Mouse (Mus musculus) stomach, embryonic 15.5 days (tissue): ENCODE measurements around the gene Nfkbiz. TPM values are rescaled to one million over a fixed set of nuclear protein-coding genes. Genes with fewer than 3 reads are reported as not detected.

Experiments used
- ATAC-seq: fragments of 200-750 bp; cut with Nextera tagmentation; 2 replicates; pipeline ENCODE4 v1.8.0; 2017; ENCODE audit warnings: low read depth, moderate number of reproducible peaks, moderate TSS enrichment; ENCODE audit not compliant: insufficient read depth, low FRiP score
- H3K27ac ChIP-seq: fragments of 300-500 bp; sonication (generic); 2 replicates; pipeline ENCODE4 v1.5.1; 2015; ENCODE audit warnings: mild to moderate bottlenecking, inconsistent platforms
- H3K27me3 ChIP-seq: fragments of 300-500 bp; sonication (generic); replicated peaks from 2 replicates; pipeline ENCODE4 v1.6.1; 2015; ENCODE audit warnings: inconsistent platforms
- H3K36me3 ChIP-seq: fragments of 300-500 bp; sonication (generic); 2 replicates; pipeline ENCODE4 v1.6.1; 2015; ENCODE audit warnings: inconsistent platforms
- H3K4me1 ChIP-seq: fragments of 300-500 bp; sonication (generic); 2 replicates; pipeline ENCODE4 v1.6.1; 2015; ENCODE audit warnings: inconsistent platforms
- H3K4me2 ChIP-seq: fragments of 300-500 bp; sonication (generic); 2 replicates; pipeline ENCODE4 v1.6.1; 2015; ENCODE audit warnings: mild to moderate bottlenecking, inconsistent platforms
- H3K4me3 ChIP-seq: fragments of 300-500 bp; sonication (generic); replicated peaks from 2 replicates; pipeline ENCODE4 v1.5.1; 2015; ENCODE audit warnings: inconsistent platforms
- H3K9ac ChIP-seq: fragments of 300-500 bp; sonication (generic); 2 replicates; pipeline ENCODE4 v1.6.1; 2015; ENCODE audit warnings: inconsistent platforms
- H3K9me3 ChIP-seq: fragments of 300-500 bp; sonication (generic); 2 replicates; pipeline ENCODE4 v1.6.1; 2016; ENCODE audit warnings: inconsistent platforms
- WGBS: fragments of 180-500 bp; shearing (Covaris S2); methylation state at CpG from one replicate; pipeline ENCODE4 v1.1.7; 2015; 5-methylcytosine and 5-hydroxymethylcytosine counted together
- polyA plus RNA-seq: library from polyadenylated mRNA; unstranded; fragments of >200 nt; fragmentation: Nextera tagmentation; extraction: Ambion mirVana; gene quantifications from 2 replicates; pipeline ENCODE4 v1.2.1, GENCODE M21; 2015

Gene Nfkbiz
- polyA plus RNA-seq, 1 experiment from 2014 or later = 8.1 TPM

GRCm38 (mm10) chr16:55788671-55789070, 50.0 kb downstream of the Nfkbiz start:
- no peaks in the 10 kb centered on the region for H3K4me1 ChIP-seq
- no peak overlapping the region for H3K27ac ChIP-seq
- ATAC-seq = no peak
- H3K36me3 ChIP-seq = no peaks in the 10 kb centered on the region
- H3K4me3 ChIP-seq = no peak overlapping the region
- H3K27me3 ChIP-seq = no peaks in the 10 kb centered on the region
- H3K9ac ChIP-seq = no peak overlapping the region
- H3K4me2 ChIP-seq = no peak overlapping the region
- no peaks in the 10 kb centered on the region for H3K9me3 ChIP-seq
- WGBS = 69% methylated on average over 5 of the region's 5 CpGs

GRCm38 (mm10) chr16:55787385-55788072, 51.2 kb downstream of the Nfkbiz start:
- 79% methylated on average over 13 of the region's 13 CpGs for WGBS
- Histone ChIP-seq H3K4me1 (no peaks in the 10 kb centered on the region), H3K4me2 (no peak overlapping the region), H3K27me3 (no peaks in the 10 kb centered on the region), H3K9me3 (no peaks in the 10 kb centered on the region), H3K36me3 (no peaks in the 10 kb centered on the region), H3K9ac (no peak overlapping the region), H3K27ac (no peak overlapping the region), H3K4me3 (no peak overlapping the region)
- no peak for ATAC-seq

- no peak overlapping the region for H3K27ac ChIP-seq
- H3K36me3 ChIP-seq = no peaks in the 10 kb centered on the region
- H3K4me3 ChIP-seq = no peak overlapping the region
- H3K9ac ChIP-seq = no peak overlapping the region
- H3K9me3 ChIP-seq = no peaks in the 10 kb centered on the region
- ATAC-seq = no peak
- no peaks in the 10 kb centered on the region for H3K27me3 ChIP-seq
- 76% methylated on average over 7 of the region's 7 CpGs for WGBS
- no peaks in the 10 kb centered on the region for H3K4me1 ChIP-seq
- no peak overlapping the region for H3K4me2 ChIP-seq
Measured at GRCm38 (mm10) chr16:55784379-55784778, 54.3 kb downstream of the Nfkbiz start.

- H3K4me2 ChIP-seq = no peak overlapping the region
- no peaks in the 10 kb centered on the region for H3K9me3 ChIP-seq
- 83% methylated on average over 3 of the region's 3 CpGs for WGBS
- no peak overlapping the region for H3K4me3 ChIP-seq
- H3K27ac ChIP-seq = no peak overlapping the region
- H3K4me1 ChIP-seq = no peaks in the 10 kb centered on the region
- H3K9ac ChIP-seq = no peak overlapping the region
- ATAC-seq = no peak
- no peaks in the 10 kb centered on the region for H3K36me3 ChIP-seq
- H3K27me3 ChIP-seq = no peaks in the 10 kb centered on the region
Measured at GRCm38 (mm10) chr16:55783923-55784322, 54.8 kb downstream of the Nfkbiz start.

- no peaks in the 10 kb centered on the region for H3K4me1 ChIP-seq
- no peak overlapping the region for H3K4me3 ChIP-seq
- 87% methylated on average over 2 of the region's 2 CpGs for WGBS
- no peak overlapping the region for H3K4me2 ChIP-seq
- H3K27me3 ChIP-seq = no peaks in the 10 kb centered on the region
- no peak for ATAC-seq
- no peaks in the 10 kb centered on the region for H3K36me3 ChIP-seq
- no peak overlapping the region for H3K27ac ChIP-seq
- H3K9ac ChIP-seq = no peak overlapping the region
- H3K9me3 ChIP-seq = no peaks in the 10 kb centered on the region
Measured at GRCm38 (mm10) chr16:55782911-55783310, 55.8 kb downstream of the Nfkbiz start.

GRCm38 (mm10) chr16:55781809-55782208, 56.9 kb downstream of the Nfkbiz start:
- Histone ChIP-seq H3K4me2 (no peak overlapping the region), H3K9me3 (no peaks in the 10 kb centered on the region), H3K4me3 (no peak overlapping the region), H3K27me3 (no peaks in the 10 kb centered on the region), H3K9ac (no peak overlapping the region), H3K4me1 (no peaks in the 10 kb centered on the region), H3K36me3 (no peaks in the 10 kb centered on the region), H3K27ac (no peak overlapping the region)
- WGBS = 58% methylated on average over 5 of the region's 5 CpGs
- ATAC-seq = peak; percentile 62; the same call in 1 of the 2 replicates

GRCm38 (mm10) chr16:55780958-55781558, 57.6 kb downstream of the Nfkbiz start:
- H3K36me3 ChIP-seq = no peaks in the 10 kb centered on the region
- no peak overlapping the region for H3K4me2 ChIP-seq
- ATAC-seq = no peak
- no peaks in the 10 kb centered on the region for H3K27me3 ChIP-seq
- H3K4me3 ChIP-seq = no peak overlapping the region
- H3K27ac ChIP-seq = no peak overlapping the region
- no peak overlapping the region for H3K9ac ChIP-seq
- no peaks in the 10 kb centered on the region for H3K4me1 ChIP-seq
- 31% methylated on average over 5 of the region's 5 CpGs for WGBS
- no peaks in the 10 kb centered on the region for H3K9me3 ChIP-seq

- no peaks in the 10 kb centered on the region for H3K4me1 ChIP-seq
- no peaks in the 10 kb centered on the region for H3K36me3 ChIP-seq
- H3K9me3 ChIP-seq = no peaks in the 10 kb centered on the region
- no peak overlapping the region for H3K4me2 ChIP-seq
- no peak overlapping the region for H3K9ac ChIP-seq
- no peak overlapping the region for H3K4me3 ChIP-seq
- H3K27ac ChIP-seq = no peak overlapping the region
- 75% methylated on average over 11 of the region's 11 CpGs for WGBS
- no peaks in the 10 kb centered on the region for H3K27me3 ChIP-seq
- ATAC-seq = no peak
Measured at GRCm38 (mm10) chr16:55776329-55776728, 62.4 kb downstream of the Nfkbiz start.

- no peak; the same call in 1 of the 2 replicates for ATAC-seq
- whole genome bisulfite sequencing = 69% methylated on average over 3 of the region's 3 CpGs
Measured at GRCm38 (mm10) chr16:55770247-55770646, 68.5 kb downstream of the Nfkbiz start.

More at GRCm38 (mm10) chr16:55770247-55770646, 68.5 kb downstream of the Nfkbiz start:
- Histone ChIP-seq H3K4me3 (no peak overlapping the region), H3K4me1 (no peaks in the 10 kb centered on the region), H3K27me3 (no peaks in the 10 kb centered on the region), H3K27ac (no peak overlapping the region), H3K9me3 (no peaks in the 10 kb centered on the region), H3K9ac (no peak overlapping the region), H3K36me3 (no peaks in the 10 kb centered on the region), H3K4me2 (no peak overlapping the region)

Other genes starting within 250 kb of the Nfkbiz start
- 0.74 and 0.88 TPM in 2 replicates for gene Nxpe3, start 56.4 kb upstream of the Nfkbiz start, polyA plus RNA-seq
- 7.1 and 7.5 TPM in 2 replicates for gene Cep97, start 96.0 kb upstream of the Nfkbiz start, polyA plus RNA-seq
- 622 and 754 TPM in 2 replicates for gene Rpl24, start 127.4 kb upstream of the Nfkbiz start, polyA plus RNA-seq
- gene Zbtb11, start 135.0 kb upstream of the Nfkbiz start, polyA plus RNA-seq = 18.9 and 19.0 TPM in 2 replicates
- gene Pcnp, start 190.8 kb upstream of the Nfkbiz start, polyA plus RNA-seq = 222 and 227 TPM in 2 replicates
- gene Trmt10c, start 198.9 kb upstream of the Nfkbiz start, polyA plus RNA-seq = 28.0 and 28.1 TPM in 2 replicates
- 28.5 and 29.4 TPM in 2 replicates for gene Senp7, start 209.4 kb upstream of the Nfkbiz start, polyA plus RNA-seq